Mouse (Mus musculus): ENCODE results near the gene Zfp869.

- TF ChIP-seq CTCF (IDR thresholded peaks at IDR 0.05 in 2 of 3, conservative IDR thresholded peaks at IDR 0.05 in 1 of 3; ENCODE audit: control insufficient read depth in 1 of 3, insufficient read depth in 1 of 3, low read depth in 2 of 3, low read length in 3 of 3, poor library complexity in 1 of 3, severe bottlenecking in 1 of 3) (no peak), MEF2A (IDR thresholded peaks at IDR 0.05; ENCODE audit: extremely low read depth, insufficient replicate concordance, low read depth, low read length, poor library complexity, severe bottlenecking) (no peak), UBTF (IDR thresholded peaks at IDR 0.05; ENCODE audit: borderline replicate concordance, insufficient read depth, low read depth, low read length) (no peak), HCFC1 (IDR thresholded peaks at IDR 0.05; ENCODE audit: low read depth, low read length) (peak; percentile 87)
Measured at GRCm38 (mm10) chr8:69716403-69717231, 6.1 kb upstream of the Zfp869 start.
